In the genomic region with DNA sequence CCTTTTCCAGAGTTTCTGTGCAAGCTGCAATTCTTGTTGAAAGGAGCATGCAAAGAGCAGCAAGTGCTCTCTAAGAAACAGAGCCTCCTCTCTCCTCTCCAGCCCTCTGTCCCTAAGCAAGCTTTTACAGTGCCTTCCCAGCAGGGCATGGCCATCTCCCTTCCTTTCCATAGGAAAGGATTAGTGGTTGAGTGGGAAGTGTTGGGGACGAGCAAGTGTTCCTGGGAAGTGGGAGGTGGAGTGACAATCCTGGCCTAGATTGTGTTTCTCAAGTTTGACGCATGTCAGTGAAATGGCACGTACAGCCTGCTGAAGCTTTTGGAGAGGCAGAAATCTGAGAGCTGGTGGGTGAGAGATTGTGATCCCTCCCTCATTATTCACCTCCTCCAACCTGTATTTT, we compare ENCODE assay signal across 20 mouse cellular contexts.
DNase-seq lines count a peak whose midpoint lies in the region; ATAC-seq lines count a peak whose summit lies in the region.
"Had no signal": no experiment of that assay in that cellular context is flagged by ENCODE, and none has a peak within 500 bp of the region (broad histone marks: within the 10 kb centered on the region; RNA-seq: fewer than 3 reads in every experiment).

No protein-coding gene starts in this region.

- no peak overlapping the region for H3K4me3 ChIP-seq in hindbrain, embryonic 12.5 days
- H3K4me3 ChIP-seq: embryonic facial prominence, embryonic 13.5 days; heart, embryonic 15.5 days; midbrain, embryonic 10.5 days; neural tube, embryonic 13.5 days had no signal

- ATAC-seq in frontal cortex, adult (ENCODE audit: low TSS enrichment) = peak; percentile 95
- ATAC-seq in hindbrain, embryonic 12.5 days (ENCODE audit: low FRiP score) = no peak
- ATAC-seq: forebrain, postnatal 0 days had no signal

- H3K36me3 ChIP-seq in hindbrain, embryonic 12.5 days = no peaks in the 10 kb centered on the region
- H3K36me3 ChIP-seq: embryonic facial prominence, embryonic 13.5 days; heart, embryonic 15.5 days; midbrain, embryonic 10.5 days; neural tube, embryonic 13.5 days had no signal

- no peaks in the 10 kb centered on the region for H3K9me3 ChIP-seq in hindbrain, embryonic 12.5 days (replicated peaks)
- H3K9me3 ChIP-seq: embryonic facial prominence, embryonic 13.5 days; heart, embryonic 15.5 days; midbrain, embryonic 10.5 days; neural tube, embryonic 13.5 days had no signal

- no peak overlapping the region for H3K9ac ChIP-seq in hindbrain, embryonic 12.5 days
- H3K9ac ChIP-seq: embryonic facial prominence, embryonic 13.5 days; forebrain, postnatal 0 days; heart, embryonic 15.5 days; neural tube, embryonic 13.5 days had no signal

- H3K4me1 ChIP-seq in hindbrain, embryonic 12.5 days = no peaks in the 10 kb centered on the region
- H3K4me1 ChIP-seq: embryonic facial prominence, embryonic 13.5 days; heart, embryonic 15.5 days; midbrain, embryonic 10.5 days; neural tube, embryonic 13.5 days had no signal

- peak; percentile 92 for DNase-seq in brain, adult 2 months (ENCODE audit: low read depth, low spot score)
- peak; percentile 18 to 21 for DNase-seq in layer of hippocampus, postnatal 36 days
- peak; percentile 69 for DNase-seq in right cerebral cortex, adult 2 months (ENCODE audit: low spot score in 2 of 2)
- DNase-seq in cerebellum, postnatal 36 days = no peak
- DNase-seq in thymus, postnatal 14 days = no peak
- DNase-seq: adrenal gland, postnatal 25 days; cerebellum, adult 8-10 months; forebrain, postnatal 0 days; heart, adult 18-20 months; kidney, adult 9 months; lung, adult 18-20 months; lung, postnatal 36 days; spleen, adult 18-20 months; thymus, postnatal 36 days had no signal

- no peak overlapping the region for H3K4me2 ChIP-seq in hindbrain, embryonic 12.5 days (replicated peaks)
- H3K4me2 ChIP-seq: embryonic facial prominence, embryonic 13.5 days; heart, embryonic 15.5 days; neural tube, embryonic 13.5 days had no signal

- WGBS in hindbrain, embryonic 12.5 days = 47% methylated on average over 3 of the region's 3 CpGs

- no peaks in the 10 kb centered on the region for H3K27me3 ChIP-seq in hindbrain, embryonic 12.5 days
- H3K27me3 ChIP-seq: embryonic facial prominence, embryonic 13.5 days; heart, embryonic 15.5 days; neural tube, embryonic 13.5 days had no signal

- H3K27ac ChIP-seq in hindbrain, embryonic 12.5 days = no peak overlapping the region
- H3K27ac ChIP-seq: embryonic facial prominence, embryonic 13.5 days; heart, embryonic 15.5 days; midbrain, embryonic 10.5 days; neural tube, embryonic 13.5 days had no signal

Comparison
In these comparisons a context has a peak if more than half of its experiments do, and no peak if none do; other contexts are left out.
1. DNase-seq: peak in brain, adult 2 months (single experiment), layer of hippocampus, postnatal 36 days (2 of 2) and right cerebral cortex, adult 2 months (2 of 2); none in cerebellum, postnatal 36 days (0 of 2) and thymus, postnatal 14 days (single experiment).